Mouse (Mus musculus): Measurements from ENCODE around the gene Slc19a2.

GRCm38 (mm10) chr1:164303821-164304220 is 55.0 kb downstream of the Slc19a2 start, which contains the start of gene Nme7:
- TF ChIP-seq CTCF (conservative IDR thresholded peaks at IDR 0.05; ENCODE audit: low read length), result no peak
- no peak for TF ChIP-seq POU5F1 (IDR thresholded peaks at IDR 0.05; ENCODE audit: borderline replicate concordance, low read length)
- TF ChIP-seq NANOG (IDR thresholded peaks at IDR 0.05; ENCODE audit: borderline replicate concordance, low read length), result no peak

Measured in E14TG2a.4 (cell line).